Mouse (Mus musculus) ES-E14 (cell line): ENCODE measurements at regions not wholly inside any gene's neighbourhood (a gene's known extent, or its start where the extent isn't known, plus 50 kb on each side); places are given as distances from the start of the nearest gene placed in this dataset.

Experiments used
- CHD2 ChIP-seq: IDR thresholded peaks from 2 replicates; pipeline ENCODE4 v1.6.1; 2014; ENCODE audit warnings: mild to moderate bottlenecking, low read depth, low read length, inconsistent platforms
- MAFK ChIP-seq: IDR thresholded peaks from 2 replicates; pipeline ENCODE4 v1.6.1; 2014; ENCODE audit warnings: mild to moderate bottlenecking, low read depth, low read length, inconsistent platforms; ENCODE audit not compliant: insufficient read depth
- ZC3H11A ChIP-seq: IDR thresholded peaks from 2 replicates; pipeline ENCODE4 v1.6.1; 2012; ENCODE audit warnings: low read depth, mild to moderate bottlenecking, inconsistent platforms, low read length, borderline replicate concordance
- ZNF384 ChIP-seq: IDR thresholded peaks from 2 replicates; pipeline ENCODE4 v1.6.1; 2012; ENCODE audit warnings: low read depth, low read length, inconsistent platforms

GRCm38 (mm10) chr3:137142041-137142440 is 198.8 kb upstream of the Emcn start:
- no peak for TF ChIP-seq CHD2
- no peak for TF ChIP-seq ZNF384
- no peak for TF ChIP-seq MAFK
- no peak for TF ChIP-seq ZC3H11A
